Mouse (Mus musculus) heart, postnatal 0 days (tissue): Measurements from ENCODE around the gene Tomm40l. TPM values are rescaled to one million over a fixed set of nuclear protein-coding genes. Genes with fewer than 3 reads are reported as not detected.

Experiments
- ATAC-seq: fragments of 200-750 bp; cut with Nextera tagmentation; 2 replicates; pipeline ENCODE4 v1.8.0; 2017; ENCODE audit warnings: low read depth, moderate number of reproducible peaks, moderate library complexity; ENCODE audit not compliant: insufficient read depth
- DNase-seq: peaks from one replicate; pipeline ENCODE4 v3.0.0-alpha.2; 2016; ENCODE audit warnings: low spot score
- H3K27ac ChIP-seq: fragments of 300-500 bp; sonication (generic); 2 replicates; pipeline ENCODE4 v1.5.1; 2014; ENCODE audit warnings: low read depth, mild to moderate bottlenecking
- H3K27me3 ChIP-seq: fragments of 300-500 bp; sonication (generic); 2 replicates; pipeline ENCODE4 v1.6.1; 2014; ENCODE audit warnings: low read length, mixed read lengths; ENCODE audit not compliant: control insufficient read depth, insufficient read depth
- H3K36me3 ChIP-seq: fragments of 300-500 bp; sonication (generic); replicated peaks from 2 replicates; pipeline ENCODE4 v1.6.1; 2014; ENCODE audit warnings: low read length, mixed read lengths; ENCODE audit not compliant: control insufficient read depth, insufficient read depth
- H3K4me1 ChIP-seq: fragments of 300-500 bp; sonication (generic); 2 replicates; pipeline ENCODE4 v1.6.1; 2014; ENCODE audit warnings: antibody characterized with exemption; ENCODE audit not compliant: control insufficient read depth, insufficient read depth
- H3K4me2 ChIP-seq: fragments of 300-500 bp; sonication (generic); 2 replicates; pipeline ENCODE4 v1.6.1; 2014; ENCODE audit warnings: low read depth, mild to moderate bottlenecking, low read length, moderate library complexity
- H3K4me3 ChIP-seq: fragments of 300-500 bp; sonication (generic); 2 replicates; pipeline ENCODE4 v1.5.1; 2014; ENCODE audit warnings: low read depth, low read length
- H3K9ac ChIP-seq: fragments of 300-500 bp; sonication (generic); replicated peaks from 2 replicates; pipeline ENCODE4 v1.6.1; 2014; ENCODE audit warnings: low read depth, low read length, mixed read lengths
- H3K9me3 ChIP-seq: fragments of 300-500 bp; sonication (generic); replicated peaks from 2 replicates; pipeline ENCODE4 v1.6.1; 2016; ENCODE audit warnings: low read length; ENCODE audit not compliant: control insufficient read depth
- CTCF ChIP-seq: IDR thresholded peaks from 2 replicates; pipeline ENCODE4 v1.5.1; 2016; ENCODE audit warnings: antibody characterized with exemption, control low read depth, low read depth
- EP300 ChIP-seq: IDR thresholded peaks from 2 replicates; pipeline ENCODE4 v1.6.1; 2016; ENCODE audit warnings: antibody characterized with exemption, low read depth
- WGBS: fragments of 180-500 bp; shearing (Covaris S2); extraction: QIAGEN DNeasy Blood & Tissue Kit; methylation state at CpG from one replicate; pipeline ENCODE4 v1.1.7; 2014; 5-methylcytosine and 5-hydroxymethylcytosine counted together
- polyA plus RNA-seq: library from polyadenylated mRNA; unstranded; fragments of >200 nt; fragmentation: Nextera tagmentation; extraction: Ambion mirVana; gene quantifications from 2 replicates; pipeline ENCODE4 v1.2.1, GENCODE M21; 2015
- total RNA-seq: library from RNA; depleted of rRNA; stranded (reverse); fragments of >200 nt; gene quantifications from 2 replicates; pipeline ENCODE4 v1.2.3, GENCODE M21; 2014; ENCODE audit warnings: low replicate concordance

Gene Tomm40l
- total and polyA plus RNA-seq, 2 experiments from 2014 or later, result 56.0 to 82.0 TPM

GRCm38 (mm10) chr1:171256095-171256818 is 33.9 kb upstream of the Tomm40l start:
- H3K4me3 ChIP-seq, result no peak overlapping the region
- DNase-seq (no peak), ATAC-seq (no peak)
- H3K27me3 ChIP-seq, result no peaks in the 10 kb centered on the region
- WGBS, result 86% methylated on average over 24 of the region's 24 CpGs
- no peaks in the 10 kb centered on the region for H3K9me3 ChIP-seq
- H3K27ac ChIP-seq, result no peak overlapping the region
- H3K4me1 ChIP-seq, result no peaks in the 10 kb centered on the region; the same call in 1 of the 2 replicates
- no peak overlapping the region for H3K4me2 ChIP-seq
- no peak for TF ChIP-seq EP300
- TF ChIP-seq CTCF, result no peak
- H3K9ac ChIP-seq, result no peak overlapping the region
- H3K36me3 ChIP-seq, result peaks cover 5% of the 10 kb centered on the region

- H3K27me3 ChIP-seq, result no peaks in the 10 kb centered on the region
- peak overlapping the region; percentile 53; the same call in 1 of the 2 replicates for H3K9ac ChIP-seq
- DNase-seq, result no peak
- ATAC-seq, result no peak
- peak overlapping the region; percentile 93 for H3K27ac ChIP-seq
- peak overlapping the region; percentile 65 for H3K4me2 ChIP-seq
- TF ChIP-seq CTCF (no peak), EP300 (no peak)
- peaks cover 11% of the 10 kb centered on the region for H3K4me1 ChIP-seq
- peak overlapping the region; percentile 50; the same call in 1 of the 2 replicates for H3K4me3 ChIP-seq
- H3K36me3 ChIP-seq, result peaks cover 5% of the 10 kb centered on the region
- 55% methylated on average over 17 of the region's 17 CpGs for WGBS
- H3K9me3 ChIP-seq, result no peaks in the 10 kb centered on the region
Observed at GRCm38 (mm10) chr1:171252415-171252814, 30.1 kb upstream of the Tomm40l start.

- H3K27me3 ChIP-seq, result no peaks in the 10 kb centered on the region
- peak overlapping the region; percentile 65 for H3K4me2 ChIP-seq
- H3K36me3 ChIP-seq, result peaks cover 5% of the 10 kb centered on the region; the same call in 1 of the 2 replicates
- H3K9ac ChIP-seq, result peak overlapping the region; percentile 53
- no peak for DNase-seq
- WGBS, result 26% methylated on average over 13 of the region's 13 CpGs
- no peak for ATAC-seq
- peak overlapping the region; percentile 93 for H3K27ac ChIP-seq
- H3K4me1 ChIP-seq, result peaks cover 12% of the 10 kb centered on the region
- TF ChIP-seq CTCF, result no peak
- TF ChIP-seq EP300, result no peak
- H3K4me3 ChIP-seq, result peak overlapping the region; percentile 50
- no peaks in the 10 kb centered on the region for H3K9me3 ChIP-seq
Observed at GRCm38 (mm10) chr1:171251594-171252324, 29.4 kb upstream of the Tomm40l start.

GRCm38 (mm10) chr1:171250680-171251593 is 28.6 kb upstream of the Tomm40l start, which contains the start of gene Ndufs2:
Gene Ndufs2 (minus strand): TSS chr1:171251388.
- TF ChIP-seq EP300 (no peak), CTCF (no peak)
- peaks cover 5% of the 10 kb centered on the region; the same call in 1 of the 2 replicates for H3K36me3 ChIP-seq
- no peak for ATAC-seq
- H3K4me3 ChIP-seq, result peak within 1 kb of the TSS; percentile 50
- H3K27me3 ChIP-seq, result no peaks in the 10 kb centered on the region
- H3K9ac ChIP-seq, result peak within 1 kb of the TSS; percentile 53
- peak within 1 kb of the TSS; percentile 65 for H3K4me2 ChIP-seq
- H3K9me3 ChIP-seq, result no peaks in the 10 kb centered on the region
- H3K4me1 ChIP-seq, result peaks cover 14% of the 10 kb centered on the region
- DNase-seq, result no peak
- H3K27ac ChIP-seq, result peak within 1 kb of the TSS; percentile 93
- 31% methylated on average over 26 of the region's 26 CpGs for WGBS
